ENCODE assay signal across 8 mouse cellular contexts in genomic region chr3:63295237-63295636, GRCm38 (mm10). TPM values are rescaled to one million over a fixed set of nuclear protein-coding genes. Genes with fewer than 3 reads are reported as not detected.
DNase-seq lines count a peak whose midpoint lies in the region; ATAC-seq lines count a peak whose summit lies in the region.

No protein-coding gene starts in this region.

- intact Hi-C loops in heart, postnatal 10 days (cut with DNase I) = loop anchor here (5.0 to 10.0 kb wide), 4 partner anchors 132 to 570 kb away; no protein-coding TSS in a partner anchor

- ATAC-seq in neural tube, embryonic 11.5 days (ENCODE audit: insufficient read depth, low FRiP score, low TSS enrichment) = peak; percentile 84
- peak; percentile 87 for ATAC-seq in embryonic facial prominence, embryonic 12.5 days (ENCODE audit: insufficient number of reproducible peaks, insufficient read depth, low FRiP score, low TSS enrichment)
- ATAC-seq in stomach, embryonic 15.5 days (ENCODE audit: insufficient read depth, low FRiP score, low read depth) = peak; percentile 40

- DNase-seq in neural tube, embryonic 11.5 days (ENCODE audit: low spot score) = peak; percentile 73
- DNase-seq in neural tube, embryonic 10.5 days (ENCODE audit: extremely low spot score, low spot score) = no peak
- peak; percentile 49 to 51 for DNase-seq in heart, postnatal 10 days
- peak; percentile 40 to 75 for DNase-seq in kidney, postnatal 25 days
- DNase-seq in lung, postnatal 4 days = peak; percentile 60 to 65
- DNase-seq in spleen, postnatal 36 days (ENCODE audit: low spot score in 2 of 2) = no peak

- 0% methylated on average over 12 of the region's 21 CpGs for WGBS in neural tube, embryonic 11.5 days
- WGBS in embryonic facial prominence, embryonic 12.5 days = 2% methylated on average over 21 of the region's 21 CpGs
- 0% methylated on average over 17 of the region's 21 CpGs for WGBS in stomach, embryonic 15.5 days

- H3K36me3 ChIP-seq in neural tube, embryonic 11.5 days (ENCODE audit: control insufficient read depth, insufficient read depth, low read length) = no peaks in the 10 kb centered on the region
- no peaks in the 10 kb centered on the region for H3K36me3 ChIP-seq in embryonic facial prominence, embryonic 12.5 days
- H3K36me3 ChIP-seq in stomach, embryonic 15.5 days = no peaks in the 10 kb centered on the region

- no peaks in the 10 kb centered on the region for H3K4me1 ChIP-seq in neural tube, embryonic 11.5 days (ENCODE audit: control insufficient read depth, insufficient read depth, low read length)
- 0 out of 2 replicates have a peak, but pooled peaks cover 4% of the 10 kb centered on the region for H3K4me1 ChIP-seq in embryonic facial prominence, embryonic 12.5 days
- no peaks in the 10 kb centered on the region for H3K4me1 ChIP-seq in stomach, embryonic 15.5 days

- peak overlapping the region; percentile 77 for H3K4me3 ChIP-seq in neural tube, embryonic 11.5 days (ENCODE audit: low read depth, low read length)
- peak overlapping the region; percentile 81 for H3K4me3 ChIP-seq in embryonic facial prominence, embryonic 12.5 days
- peak overlapping the region; percentile 59 for H3K4me3 ChIP-seq in stomach, embryonic 15.5 days (replicated peaks)

- H3K27me3 ChIP-seq in neural tube, embryonic 11.5 days (ENCODE audit: control insufficient read depth, insufficient read depth, low read length) = peaks cover 3% of the 10 kb centered on the region; the same call in 1 of the 2 replicates
- H3K27me3 ChIP-seq in embryonic facial prominence, embryonic 12.5 days = no peaks in the 10 kb centered on the region
- peaks cover 7% of the 10 kb centered on the region; the same call in 1 of the 2 replicates for H3K27me3 ChIP-seq in stomach, embryonic 15.5 days (replicated peaks)

- H3K4me2 ChIP-seq in neural tube, embryonic 11.5 days (ENCODE audit: low read depth) = peak overlapping the region; percentile 96
- H3K4me2 ChIP-seq in embryonic facial prominence, embryonic 12.5 days (replicated peaks) = peak overlapping the region; percentile 86
- H3K4me2 ChIP-seq in stomach, embryonic 15.5 days = peak overlapping the region; percentile 98

- H3K27ac ChIP-seq in neural tube, embryonic 11.5 days (ENCODE audit: low read depth, low read length) = no peak overlapping the region
- peak overlapping the region; percentile 98 for H3K27ac ChIP-seq in embryonic facial prominence, embryonic 12.5 days
- peak overlapping the region; percentile 65; the same call in 1 of the 2 replicates for H3K27ac ChIP-seq in stomach, embryonic 15.5 days

- peak overlapping the region; percentile 57 for H3K9ac ChIP-seq in neural tube, embryonic 11.5 days (ENCODE audit: low read length)
- H3K9ac ChIP-seq in embryonic facial prominence, embryonic 12.5 days = peak overlapping the region; percentile 81
- peak overlapping the region; percentile 16; the same call in 1 of the 2 replicates for H3K9ac ChIP-seq in stomach, embryonic 15.5 days

- no peaks in the 10 kb centered on the region for H3K9me3 ChIP-seq in neural tube, embryonic 11.5 days (ENCODE audit: control insufficient read depth, low read length)
- no peaks in the 10 kb centered on the region for H3K9me3 ChIP-seq in embryonic facial prominence, embryonic 12.5 days
- H3K9me3 ChIP-seq in stomach, embryonic 15.5 days = no peaks in the 10 kb centered on the region

RNA-seq across cellular contexts. Expression of gene Mme, which starts 53.9 kb away (rescaled TPM):
- 7.8 and 11.2 TPM in 2 replicates for polyA plus RNA-seq in neural tube, embryonic 11.5 days (2014; fragmentation: Nextera tagmentation; extraction: Ambion mirVana)
- polyA plus RNA-seq in embryonic facial prominence, embryonic 12.5 days (2016; fragmentation: Nextera tagmentation; extraction: Ambion mirVana) = 48.1 and 52.2 TPM in 2 replicates
- total RNA-seq in heart, postnatal 10 days (2021) = 10 to 100 TPM; 10.5 to 11.1 TPM
- polyA plus RNA-seq in stomach, embryonic 15.5 days (2015; fragmentation: Nextera tagmentation; extraction: Ambion mirVana) = 5.2 and 5.8 TPM in 2 replicates

Comparison
In these comparisons a context has a peak if more than half of its experiments do, and no peak if none do; other contexts are left out.
1. DNase-seq: peak in neural tube, embryonic 11.5 days (single experiment), heart, postnatal 10 days (2 of 2), kidney, postnatal 25 days (2 of 2) and lung, postnatal 4 days (2 of 2); none in neural tube, embryonic 10.5 days (single experiment) and spleen, postnatal 36 days (0 of 2).
2. H3K9ac ChIP-seq: peak in every context shown above with its lines; median percentile 81 in embryonic facial prominence, embryonic 12.5 days; 57 in neural tube, embryonic 11.5 days; 16 in stomach, embryonic 15.5 days.
3. Peak in every context shown above with its lines, with median percentiles within 50 percentile points of each other: ATAC-seq, H3K4me2 ChIP-seq and H3K4me3 ChIP-seq.